Mouse (Mus musculus): Measurements from ENCODE around the gene Sptan1. TPM values are rescaled to one million over a fixed set of nuclear protein-coding genes. Genes with fewer than 3 reads are reported as not detected.

Gene Sptan1
- total RNA-seq, 2 experiments from 2014 or later: 334 to 351 TPM

DNA sequence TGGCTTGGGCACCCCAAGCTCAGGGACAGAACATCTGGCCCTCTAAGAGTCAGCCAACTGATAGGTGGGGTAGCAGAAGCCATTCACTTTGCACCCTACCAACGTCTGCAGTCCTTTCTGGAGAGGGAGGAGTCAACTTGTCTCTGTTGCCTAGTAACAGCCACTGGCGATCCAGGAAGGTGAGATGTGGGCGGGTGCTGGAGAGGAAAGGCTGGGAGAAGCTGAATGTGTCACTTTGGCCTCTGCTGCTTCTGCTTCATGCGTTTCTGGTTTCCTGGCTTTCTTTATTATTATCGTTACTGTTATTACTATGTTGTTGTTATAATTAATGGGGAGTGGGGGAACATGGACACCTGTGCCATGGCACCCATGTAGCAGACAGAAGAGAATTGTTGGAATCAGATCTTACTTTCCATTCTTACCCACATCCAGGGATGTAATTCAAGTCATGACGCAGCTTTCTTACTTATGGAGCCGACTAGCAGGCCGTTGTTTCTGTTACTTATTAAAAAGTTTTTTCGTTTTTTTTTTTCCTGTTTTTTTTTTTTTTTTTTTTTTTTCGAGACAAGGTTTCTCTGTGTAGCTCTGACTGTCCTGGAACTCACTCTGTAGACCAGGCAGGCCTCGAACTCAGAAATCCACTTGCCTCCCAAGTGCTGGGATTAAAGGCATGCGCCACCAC lies 92.0 kb downstream of the Sptan1 start, which contains the start of gene Set:
Gene Set (plus strand): TSS at position 156 of the 682 bp plus-strand sequence.
- DNase-seq: no peak
- intact Hi-C loops (cut with DNase I): no loop called here

GRCm38 (mm10) chr2:30058418-30058817 lies 93.1 kb downstream of the Sptan1 start:
- no peak for DNase-seq
- intact Hi-C loops (cut with DNase I): no loop called here

DNA sequence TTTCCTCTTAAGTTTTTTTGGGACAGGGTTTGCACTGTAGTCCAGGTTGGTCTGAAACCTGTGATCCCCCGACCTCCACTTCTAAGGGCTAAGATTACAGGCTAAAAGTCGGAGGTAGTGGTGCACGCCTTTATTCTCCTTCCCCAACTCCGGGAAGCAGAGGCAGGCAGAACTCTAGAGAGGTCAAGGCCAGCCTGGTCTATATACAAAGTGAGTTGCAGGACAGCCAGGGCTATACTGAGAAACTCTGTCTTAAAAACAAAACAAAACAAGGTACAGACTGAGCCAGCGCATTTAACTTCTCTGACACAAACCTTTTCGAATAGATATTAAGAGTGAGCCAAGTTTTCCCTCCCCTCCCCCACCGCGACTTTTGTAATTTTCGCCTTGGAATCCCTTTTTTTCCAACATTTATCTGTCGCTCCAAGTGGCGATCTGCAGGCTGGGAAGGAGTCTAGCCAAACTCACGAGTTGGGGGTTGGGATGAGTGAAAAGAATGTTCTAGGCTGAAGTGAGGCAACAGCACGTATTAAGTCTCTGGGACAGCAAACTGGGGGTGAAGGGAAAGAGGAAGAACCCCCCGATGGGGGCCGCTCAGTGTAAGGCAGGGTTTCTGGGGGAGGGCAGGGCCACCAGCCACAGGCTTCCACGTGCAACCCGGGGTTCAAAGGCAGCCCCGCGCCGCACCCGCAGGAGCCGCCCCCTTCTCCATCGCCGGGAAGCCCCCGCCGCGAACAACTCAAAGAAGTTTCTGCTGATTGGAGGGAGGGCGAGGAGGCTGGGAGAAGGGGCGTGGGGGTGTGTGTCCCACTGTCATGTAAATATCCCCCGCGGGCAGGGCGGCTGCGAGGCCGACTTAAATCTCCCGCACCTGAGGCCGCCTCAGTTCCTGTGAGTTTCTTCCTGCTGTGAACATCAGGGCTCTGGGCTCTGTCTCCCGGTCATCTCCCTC lies 96.1 kb downstream of the Sptan1 start:
- DNase-seq: peak; percentile 40 to 62
- intact Hi-C loops (cut with DNase I): loop anchor here (2.0 kb wide), 1 partner anchor 13 kb away; the partner anchor contains the start of gene Wdr34

- intact Hi-C loops (cut with DNase I): loop anchor here (2.0 kb wide), 1 partner anchor 14 kb away; the partner anchor contains the start of gene Wdr34
- DNase-seq: peak; percentile 72 to 73
Measured at GRCm38 (mm10) chr2:30062249-30063093, 97.1 kb downstream of the Sptan1 start.

DNA sequence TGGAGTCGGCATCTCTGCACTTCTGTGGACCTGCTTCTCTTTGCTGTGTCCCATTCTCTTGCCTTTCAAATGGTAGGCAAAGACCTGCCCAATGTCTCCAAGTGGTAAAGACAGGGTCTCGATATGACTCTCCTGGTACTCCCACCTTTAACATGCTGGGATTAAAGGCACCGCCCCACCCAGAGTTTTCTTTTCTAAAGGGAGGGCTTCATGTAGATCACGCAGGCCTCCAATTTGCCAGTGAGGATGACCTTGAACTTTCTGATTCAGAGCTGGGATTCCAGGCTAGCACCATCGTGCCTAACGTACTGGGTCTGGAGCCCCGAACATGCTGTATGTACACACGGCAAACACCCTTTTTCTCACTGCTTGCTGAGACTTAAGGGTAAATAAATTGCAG lies 97.9 kb downstream of the Sptan1 start:
- DNase-seq: no peak
- intact Hi-C loops (cut with DNase I): loop anchor here (2.0 kb wide), 1 partner anchor 14 kb away; the partner anchor contains the start of gene Wdr34

GRCm38 (mm10) chr2:30063791-30064190 lies 98.4 kb downstream of the Sptan1 start:
- no peak for DNase-seq
- intact Hi-C loops (cut with DNase I): loop anchor here (2.0 kb wide), 1 partner anchor 15 kb away; the partner anchor contains the start of gene Wdr34

GRCm38 (mm10) chr2:30064298-30064697 lies 98.9 kb downstream of the Sptan1 start:
- intact Hi-C loops (cut with DNase I): no loop called here
- no peak for DNase-seq

GRCm38 (mm10) chr2:30066046-30066901 lies 100.9 kb downstream of the Sptan1 start:
- intact Hi-C loops (cut with DNase I): no loop called here
- peak; percentile 95 to 98 for DNase-seq

- intact Hi-C loops (cut with DNase I): no loop called here
- peak; percentile 56 to 62 for DNase-seq
Measured at GRCm38 (mm10) chr2:30067031-30067888, 101.9 kb downstream of the Sptan1 start.

DNA sequence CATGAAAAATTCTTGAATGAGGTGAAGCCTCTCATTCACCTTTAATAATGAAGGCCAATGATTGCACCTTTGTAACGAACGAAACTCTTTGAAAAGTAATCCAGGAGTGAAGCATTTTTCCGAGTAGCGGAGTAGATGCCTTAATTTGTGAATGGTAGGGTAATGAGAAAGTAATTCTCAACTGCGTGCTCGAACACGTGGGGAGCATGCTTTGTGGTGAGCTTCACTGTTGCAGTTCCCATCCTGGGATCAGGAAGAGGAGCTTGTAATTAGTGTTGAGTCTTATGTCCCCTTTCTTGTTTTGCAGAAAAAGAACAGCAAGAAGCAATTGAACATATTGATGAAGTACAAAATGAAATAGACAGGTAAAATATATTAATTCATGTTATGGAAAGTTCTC lies 102.6 kb downstream of the Sptan1 start:
- intact Hi-C loops (cut with DNase I): no loop called here
- no peak for DNase-seq

DNA sequence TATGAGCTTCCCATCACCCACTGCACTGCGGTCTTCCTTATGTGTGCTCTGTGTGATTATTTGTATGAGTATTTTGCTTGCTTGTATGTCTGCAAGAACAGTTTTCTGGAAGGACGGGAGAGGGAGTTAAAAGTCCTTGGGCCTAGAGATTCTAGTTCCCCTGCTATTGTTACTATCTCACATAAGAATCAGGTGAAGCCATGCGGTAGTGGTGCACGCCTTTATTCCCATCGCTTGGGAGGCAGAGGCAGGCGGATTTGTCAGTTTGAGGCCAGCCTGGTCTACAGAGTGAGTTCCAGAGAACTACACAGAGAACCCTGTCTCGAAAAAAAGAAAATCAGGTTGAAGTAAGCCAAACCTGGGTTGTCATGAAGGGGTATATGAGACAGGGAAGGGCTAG lies 107.5 kb downstream of the Sptan1 start:
- intact Hi-C loops (cut with DNase I): no loop called here
- no peak for DNase-seq

DNA sequence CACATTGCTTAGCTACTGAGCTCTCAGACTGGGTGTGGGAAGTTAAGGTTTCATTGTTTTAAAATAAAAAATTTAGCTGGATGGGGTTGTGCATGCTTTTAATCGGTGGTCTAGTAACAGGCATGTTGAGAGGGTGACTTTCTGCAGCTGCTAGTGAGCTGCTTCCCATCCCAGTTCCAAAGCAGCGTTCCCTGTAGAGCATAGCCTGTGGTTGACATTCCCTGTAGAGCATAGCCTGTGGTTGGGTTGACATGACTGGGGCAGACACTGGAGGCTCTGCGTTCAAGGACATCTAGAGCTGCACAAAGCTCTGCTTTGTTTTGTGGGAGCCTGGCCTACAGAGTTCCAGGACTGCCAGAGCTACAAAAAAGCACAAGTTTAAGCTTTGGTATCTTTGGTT lies 107.9 kb downstream of the Sptan1 start:
- intact Hi-C loops (cut with DNase I): no loop called here
- DNase-seq: no peak

- no peak for DNase-seq
- intact Hi-C loops (cut with DNase I): loop anchor here (5.0 kb wide), 2 partner anchors 33 to 87 kb away; no protein-coding TSS in a partner anchor
Measured at GRCm38 (mm10) chr2:30075625-30076024, 110.3 kb downstream of the Sptan1 start.

DNA sequence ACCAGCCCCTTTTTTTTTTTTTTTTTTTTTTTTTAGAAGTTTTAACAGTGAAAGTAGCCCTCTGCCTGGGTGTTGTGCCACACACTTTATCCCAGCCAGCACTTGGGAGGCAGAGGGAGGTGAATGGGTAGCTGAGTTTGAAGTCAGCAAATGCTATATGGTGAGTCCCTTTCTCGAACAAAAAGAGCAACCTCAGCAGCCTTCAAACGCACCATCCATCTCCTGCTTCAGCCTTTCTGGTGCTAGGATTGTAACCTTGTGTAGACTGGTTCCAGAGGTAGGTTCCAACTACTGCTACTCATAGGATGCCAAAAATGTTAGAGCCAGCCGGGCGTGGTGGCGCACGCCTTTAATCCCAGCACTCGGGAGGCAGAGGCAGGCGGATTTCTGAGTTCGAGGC lies 111.1 kb downstream of the Sptan1 start:
- DNase-seq: no peak

DNA sequence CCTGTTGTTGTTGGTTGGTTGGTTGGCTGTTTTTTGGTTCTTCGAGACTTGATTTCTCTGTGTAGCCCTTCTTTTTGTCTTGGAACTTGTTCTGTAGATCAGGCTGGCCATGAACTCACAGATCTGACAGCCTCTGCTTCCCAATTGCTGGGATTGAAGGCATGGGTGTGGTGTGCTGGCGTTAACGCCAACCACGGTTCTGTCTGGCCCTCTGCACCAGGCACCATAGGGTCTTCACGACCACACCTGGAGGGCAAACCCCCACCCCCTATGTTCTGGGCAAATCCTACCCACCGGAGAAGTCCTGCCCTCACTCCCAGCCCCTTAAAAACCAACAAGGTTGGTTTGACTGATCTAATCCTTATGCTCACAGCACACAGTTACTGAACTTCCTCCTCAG lies 111.6 kb downstream of the Sptan1 start:
- no peak for DNase-seq
- intact Hi-C loops (cut with DNase I): loop anchor here (1.0 to 5.0 kb wide), 3 partner anchors 19 to 85 kb away; no protein-coding TSS in a partner anchor

More for the DNA sequence above, 111.1 kb downstream of the Sptan1 start:
- intact Hi-C loops (cut with DNase I): loop anchor here (5.0 kb wide), 2 partner anchors 34 to 86 kb away; no protein-coding TSS in a partner anchor

DNA sequence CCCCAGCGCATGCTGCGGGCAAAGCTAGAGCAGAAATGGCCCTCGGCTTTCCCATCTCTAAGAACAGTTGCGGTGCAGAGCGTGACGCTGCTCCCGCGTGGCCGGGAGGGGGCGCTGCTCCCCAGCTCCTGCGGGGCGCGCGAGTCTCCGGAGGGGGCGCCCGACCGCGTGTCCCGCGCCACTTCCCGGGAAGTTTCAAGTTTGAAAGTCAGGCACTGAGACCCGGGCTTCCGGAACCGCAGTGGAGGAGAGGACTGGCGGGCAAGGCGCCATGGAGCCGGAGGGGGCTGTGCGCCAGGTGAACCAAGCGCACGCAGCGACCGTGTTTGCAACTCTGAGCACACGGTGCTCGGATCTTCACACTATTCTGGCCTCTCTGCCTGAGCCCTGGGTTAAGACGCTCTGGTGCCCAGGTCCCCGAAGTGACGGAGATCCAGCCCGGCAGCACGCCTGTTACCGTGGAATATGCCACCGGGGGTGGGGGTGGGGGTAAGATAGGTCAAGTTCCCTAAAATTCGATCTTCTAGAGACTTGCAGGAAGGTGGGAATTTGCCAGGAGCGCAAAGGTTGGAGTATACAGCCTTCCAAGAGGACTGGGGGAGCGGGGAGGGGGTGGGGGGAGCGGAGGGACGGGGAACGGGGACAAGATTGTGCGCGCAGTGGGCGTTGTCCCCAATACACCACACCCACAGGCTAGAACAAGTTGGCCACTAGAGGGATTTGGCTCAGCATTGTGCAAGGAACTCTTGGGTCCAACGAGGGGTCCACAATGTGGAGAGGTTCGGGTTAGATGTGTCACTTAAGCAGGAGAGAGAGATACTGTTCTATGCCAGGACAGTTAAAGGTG lies 112.4 kb downstream of the Sptan1 start, which contains the start of gene Pkn3:
Gene Pkn3 (plus strand): TSS at position 183 of the 847 bp plus-strand sequence.
- peak; percentile 90 to 93 for DNase-seq
- intact Hi-C loops (cut with DNase I): loop anchor here (1.0 to 5.0 kb wide), 4 partner anchors 15 to 85 kb away; partner anchors contain the start of gene Zdhhc12

DNA sequence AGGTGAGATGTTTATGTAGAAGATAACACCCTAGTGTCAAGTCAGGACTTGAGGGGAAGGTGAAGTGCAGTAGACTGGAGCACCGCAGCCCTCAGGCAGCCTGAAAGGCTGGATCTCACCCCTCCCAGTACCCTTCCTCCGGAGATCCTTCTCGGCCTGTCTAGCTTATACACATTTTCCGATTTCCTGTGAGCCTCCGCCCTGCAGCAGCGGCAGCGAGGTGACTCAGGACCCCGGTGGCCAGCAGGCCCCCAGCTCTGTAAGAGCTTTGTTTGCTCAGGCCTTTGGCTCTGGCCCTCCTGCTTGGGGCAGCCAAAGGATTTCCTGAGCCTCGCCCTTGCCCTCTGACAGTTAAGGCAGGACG lies 113.0 kb downstream of the Sptan1 start:
- intact Hi-C loops (cut with DNase I): loop anchor here (2.0 to 5.0 kb wide), 3 partner anchors 14 to 84 kb away; partner anchors contain the start of gene Zdhhc12

More for the DNA sequence above, 113.0 kb downstream of the Sptan1 start:
- DNase-seq: peak; percentile 53 to 57
